Mouse (Mus musculus): ENCODE data around the gene Ankub1.

Ankub1 gene

DNA sequence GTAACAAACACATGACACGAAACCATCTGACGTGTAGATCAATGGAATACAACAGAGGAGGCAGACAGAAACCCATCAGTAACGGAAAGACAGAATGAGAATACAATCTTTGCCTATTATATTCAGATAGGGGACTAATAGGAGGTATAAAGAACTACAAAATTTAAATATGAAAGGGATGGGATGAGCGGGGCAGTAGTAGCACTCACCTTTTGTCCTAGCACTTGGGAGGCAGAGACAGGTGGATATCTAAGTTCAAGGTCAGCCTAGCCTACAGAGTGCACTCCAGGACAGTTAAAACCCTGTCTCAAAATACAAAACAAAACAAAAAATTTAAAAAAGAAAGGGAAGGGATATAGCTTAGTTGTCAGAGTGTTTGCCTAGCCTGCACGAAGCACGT lies 49.4 kb downstream of the Ankub1 start:
- no peak for DNase-seq (ENCODE audit: extremely low read depth, insufficient read length, low spot score)

- peak; percentile 43 for DNase-seq (ENCODE audit: extremely low read depth, insufficient read length, low spot score)
Measured at GRCm38 (mm10) chr3:57637596-57637995, 55.0 kb downstream of the Ankub1 start.

GRCm38 (mm10) chr3:57634763-57635487 lies 57.7 kb downstream of the Ankub1 start:
- no peak for DNase-seq (ENCODE audit: extremely low read depth, insufficient read length, low spot score)

DNA sequence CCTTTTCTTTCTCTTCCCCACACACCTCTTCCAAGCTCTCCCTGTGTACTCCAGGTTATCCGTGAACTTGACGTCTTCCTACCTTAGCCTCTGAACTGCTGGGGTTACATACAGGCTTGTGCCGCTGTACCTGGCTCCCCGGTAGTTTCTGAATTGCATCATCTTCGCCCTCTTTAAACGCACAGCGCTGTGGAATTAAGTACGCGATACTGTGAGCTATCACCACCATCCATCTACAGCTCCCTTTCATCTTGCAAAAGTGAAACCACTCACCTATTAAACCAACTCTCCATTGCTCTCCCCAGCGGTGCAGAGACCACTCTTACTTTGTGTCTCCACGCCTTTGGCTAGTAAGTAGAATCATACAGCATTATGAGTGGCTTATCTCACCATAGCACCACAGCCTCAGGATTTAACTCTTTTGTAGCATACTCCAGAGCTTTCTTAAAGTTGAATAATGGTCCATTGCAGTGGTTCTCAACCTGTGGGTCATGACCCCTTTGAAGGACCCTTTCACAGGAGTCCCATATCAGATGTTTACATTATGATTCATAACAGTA lies 65.6 kb downstream of the Ankub1 start:
- no peak for DNase-seq (ENCODE audit: extremely low read depth, insufficient read length, low spot score)

DNA sequence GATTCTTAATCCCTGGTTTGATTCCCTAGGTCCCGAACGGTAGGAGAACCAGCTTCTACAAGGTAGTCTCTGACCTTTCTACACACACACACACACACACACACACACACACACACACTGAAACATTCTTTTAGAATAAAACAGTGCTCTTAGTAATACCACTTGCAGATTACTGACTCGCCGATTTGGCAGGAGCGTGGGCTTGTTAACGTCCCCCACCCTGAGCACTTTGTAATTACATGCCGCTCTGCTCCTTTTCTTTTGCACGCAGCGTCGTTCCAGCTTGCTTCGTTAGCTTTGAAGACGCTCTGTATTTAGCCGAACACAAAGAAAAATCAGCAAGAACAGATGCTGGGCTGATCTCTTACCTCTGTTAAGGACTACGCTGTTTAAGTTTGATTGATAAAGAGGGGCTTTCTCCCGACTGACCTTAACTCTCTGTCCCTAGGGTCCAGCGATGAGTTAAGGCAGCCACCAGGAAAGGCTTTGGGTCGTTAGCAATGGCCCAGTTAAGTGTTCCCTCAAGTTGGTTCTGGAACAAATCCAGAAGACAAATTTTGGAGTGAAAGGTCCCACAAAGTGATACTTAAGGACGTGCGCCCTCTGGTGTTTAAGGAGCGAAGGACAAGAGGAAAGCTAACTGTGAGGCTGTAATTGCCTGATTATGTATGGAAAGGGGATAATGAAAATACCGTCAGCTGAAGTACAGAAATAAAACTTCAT lies 67.2 kb downstream of the Ankub1 start:
- peak; percentile 65 for DNase-seq (ENCODE audit: extremely low read depth, insufficient read length, low spot score)

DNA sequence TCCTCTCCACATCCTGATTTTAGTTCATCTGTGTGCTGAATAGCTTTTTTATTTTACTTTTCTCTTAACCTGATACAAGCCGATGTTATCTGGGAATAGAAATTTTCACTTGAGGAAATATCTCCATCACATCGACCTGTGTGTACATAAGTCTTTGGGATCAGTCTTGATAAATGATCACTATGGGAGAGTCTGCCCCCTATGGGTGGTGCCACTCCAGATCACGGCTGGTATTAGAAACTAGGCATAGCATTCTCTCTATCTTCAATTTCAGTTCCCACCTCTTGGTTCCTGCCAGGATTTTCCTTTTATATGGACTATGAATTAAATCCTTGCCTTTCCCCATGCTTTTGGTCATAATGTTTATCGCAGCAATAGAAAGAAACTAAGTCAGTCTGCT lies 72.9 kb downstream of the Ankub1 start:
- no peak for DNase-seq (ENCODE audit: extremely low read depth, insufficient read length, low spot score)

DNA sequence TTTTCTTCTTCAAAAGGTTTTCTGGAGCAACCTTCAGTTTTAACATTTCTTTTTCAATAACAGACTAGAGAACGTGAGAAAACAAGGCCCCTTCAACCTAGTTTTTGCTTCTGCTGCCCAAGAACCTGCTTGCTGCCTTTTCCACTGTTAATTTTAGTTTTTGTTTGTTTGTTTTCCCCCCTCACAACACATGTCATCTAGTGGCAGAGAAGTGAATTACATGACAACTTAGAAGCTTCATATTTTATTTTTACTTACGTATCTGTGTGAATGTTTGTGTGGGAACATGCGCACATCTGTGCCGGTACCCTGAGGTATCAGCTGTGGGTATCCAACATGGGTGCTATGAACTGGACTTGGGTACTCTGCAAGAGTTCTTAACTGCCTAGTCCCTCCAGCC lies 76.9 kb downstream of the Ankub1 start:
- DNase-seq (ENCODE audit: extremely low read depth, insufficient read length, low spot score), result no peak

DNA sequence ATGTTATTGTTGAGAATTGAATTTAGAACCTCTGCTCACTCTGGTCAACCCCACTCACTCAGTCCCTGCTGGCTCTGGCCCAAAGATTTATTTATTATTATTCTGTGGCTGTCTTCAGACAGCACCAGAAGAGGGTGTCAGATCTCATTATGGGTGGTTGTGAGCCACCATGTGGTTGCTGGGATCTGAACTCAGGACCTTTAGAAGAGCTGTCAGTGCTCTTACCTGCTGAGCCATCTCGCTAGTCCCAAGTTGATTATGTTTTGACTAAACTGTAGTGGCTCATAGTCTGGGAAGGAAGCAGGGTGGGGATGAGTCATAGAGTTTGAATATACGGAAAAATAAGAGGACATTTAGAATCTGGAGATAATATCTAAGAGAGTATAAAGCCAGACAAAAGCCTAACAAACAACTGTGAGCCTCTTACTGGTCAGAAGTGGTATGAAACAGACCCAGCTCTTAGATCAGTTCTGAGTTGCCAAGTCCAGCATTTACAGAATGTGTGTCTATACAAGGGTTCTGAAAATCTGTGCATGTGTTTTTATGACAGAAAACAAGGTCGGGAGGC lies 80.1 kb downstream of the Ankub1 start:
- DNase-seq (ENCODE audit: extremely low read depth, insufficient read length, low spot score), result peak; percentile 21

GRCm38 (mm10) chr3:57611776-57612175 lies 80.8 kb downstream of the Ankub1 start:
- DNase-seq (ENCODE audit: extremely low read depth, insufficient read length, low spot score), result no peak
